Mouse (Mus musculus) stomach, postnatal 0 days (tissue): ENCODE results near the gene Ube2n. TPM values are rescaled to one million over a fixed set of nuclear protein-coding genes. Genes with fewer than 3 reads are reported as not detected.

ENCODE experiments used
- ATAC-seq: fragments of 200-750 bp; cut with Nextera tagmentation; 2 replicates; pipeline ENCODE4 v1.8.0; 2017; ENCODE audit not compliant: low FRiP score, low TSS enrichment
- DNase-seq: peaks from one replicate; pipeline ENCODE4 v3.0.0-alpha.2; 2016; ENCODE audit warnings: low spot score
- H3K27ac ChIP-seq: fragments of 300-500 bp; sonication (generic); replicated peaks from 2 replicates; pipeline ENCODE4 v1.5.1; 2014; ENCODE audit warnings: mild to moderate bottlenecking, control low read depth
- H3K27me3 ChIP-seq: fragments of 300-500 bp; sonication (generic); 2 replicates; pipeline ENCODE4 v1.6.1; 2014; ENCODE audit warnings: low read length; ENCODE audit not compliant: control insufficient read depth, insufficient read depth
- H3K36me3 ChIP-seq: fragments of 300-500 bp; sonication (generic); 2 replicates; pipeline ENCODE4 v1.6.1; 2014; ENCODE audit warnings: low read length, mixed read lengths; ENCODE audit not compliant: control insufficient read depth, insufficient read depth
- H3K4me1 ChIP-seq: fragments of 300-500 bp; sonication (generic); replicated peaks from 2 replicates; pipeline ENCODE4 v1.6.1; 2014; ENCODE audit warnings: antibody characterized with exemption; ENCODE audit not compliant: control insufficient read depth, insufficient read depth
- H3K4me2 ChIP-seq: fragments of 300-500 bp; sonication (generic); replicated peaks from 2 replicates; pipeline ENCODE4 v1.6.1; 2014; ENCODE audit warnings: low read depth, mild to moderate bottlenecking, control low read depth, moderate library complexity
- H3K4me3 ChIP-seq: fragments of 300-500 bp; sonication (generic); 2 replicates; pipeline ENCODE4 v1.5.1; 2014; ENCODE audit warnings: low read depth, low read length, control low read depth
- H3K9ac ChIP-seq: fragments of 300-500 bp; sonication (generic); 2 replicates; pipeline ENCODE4 v1.6.1; 2014; ENCODE audit warnings: mild to moderate bottlenecking, low read length, control low read depth, mixed read lengths
- H3K9me3 ChIP-seq: fragments of 300-500 bp; sonication (generic); 2 replicates; pipeline ENCODE4 v1.6.1; 2016; ENCODE audit warnings: low read length; ENCODE audit not compliant: control insufficient read depth
- CTCF ChIP-seq: IDR thresholded peaks from 2 replicates; pipeline ENCODE4 v1.5.1; 2016; ENCODE audit warnings: antibody characterized with exemption, low read depth, mild to moderate bottlenecking, moderate library complexity
- EP300 ChIP-seq: optimal IDR thresholded peaks from 2 replicates; pipeline ENCODE3; 2016; ENCODE audit warnings: antibody characterized with exemption
- WGBS: fragments of 180-500 bp; shearing (Covaris S2); extraction: QIAGEN DNeasy Blood & Tissue Kit; methylation state at CpG from one replicate; pipeline ENCODE4 v1.1.7; 2014; 5-methylcytosine and 5-hydroxymethylcytosine counted together
- polyA plus RNA-seq: library from polyadenylated mRNA; unstranded; fragments of >200 nt; fragmentation: Nextera tagmentation; extraction: Ambion mirVana; gene quantifications from 2 replicates; pipeline ENCODE4 v1.2.1, GENCODE M21; 2015

The Ube2n gene
- polyA plus RNA-seq, 1 experiment from 2014 or later = 229 TPM

DNA sequence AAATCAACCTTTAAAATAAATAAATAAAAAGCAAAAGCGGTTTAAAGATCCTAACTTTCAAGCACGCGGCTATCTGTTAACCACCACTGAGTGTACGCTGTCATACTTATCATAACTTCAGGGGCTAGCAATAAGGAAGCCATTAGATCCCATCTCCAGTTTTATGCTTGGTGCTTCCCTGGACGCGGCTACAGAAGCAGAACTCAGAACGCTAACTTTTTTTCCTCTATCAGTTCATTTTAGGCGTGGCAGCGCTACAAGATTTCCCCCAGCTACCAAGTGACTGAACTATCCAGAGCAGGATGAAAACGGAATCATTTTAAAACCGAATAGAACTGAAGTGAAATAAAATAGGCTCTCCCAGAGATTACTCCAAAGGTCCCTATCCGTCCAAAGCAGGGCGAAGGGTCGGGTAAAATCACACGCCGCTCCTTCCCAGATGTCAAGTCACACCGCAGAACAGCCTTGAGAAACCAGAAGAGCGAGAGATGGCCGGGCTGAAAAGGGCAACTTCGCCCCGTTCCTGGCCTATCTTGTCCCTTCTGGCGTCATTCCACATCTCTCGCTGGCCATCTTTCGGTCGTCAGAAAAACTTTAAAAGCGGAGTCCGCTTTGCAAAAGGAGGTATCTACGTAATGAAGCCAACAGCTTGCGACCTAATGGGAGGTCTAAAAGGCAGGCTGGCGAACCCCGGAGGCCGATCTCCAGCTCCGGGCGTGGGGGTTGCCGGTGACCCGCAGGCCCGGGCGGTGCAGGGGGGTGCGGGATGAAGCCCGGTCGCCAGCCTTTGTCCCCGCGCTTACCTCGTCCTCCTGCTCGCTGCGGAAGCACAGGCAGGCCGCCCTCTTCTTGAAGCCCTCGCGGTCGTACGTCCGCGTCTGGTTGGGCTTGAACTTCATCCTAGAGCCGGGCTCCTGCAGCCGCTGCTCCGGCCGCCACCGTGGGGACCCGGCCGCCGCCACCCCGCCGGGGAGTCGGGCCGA is 48.2 kb downstream of the Ube2n start:
- ATAC-seq (peak; percentile 44), DNase-seq (peak; percentile 51)
- Histone ChIP-seq H3K4me2 (peak overlapping the region; percentile 51), H3K27me3 (no peaks in the 10 kb centered on the region), H3K27ac (peak overlapping the region; percentile 95), H3K36me3 (no peaks in the 10 kb centered on the region), H3K4me3 (peak overlapping the region; percentile 94), H3K9ac (peak overlapping the region; percentile 89), H3K4me1 (0 out of 2 replicates have a peak, but pooled peaks cover 4% of the 10 kb centered on the region), H3K9me3 (no peaks in the 10 kb centered on the region)
- under 1% methylated on average over 64 of the region's 65 CpGs for WGBS
- no peak for TF ChIP-seq CTCF
- no peak for TF ChIP-seq EP300

- H3K4me2 ChIP-seq = peak within 1 kb of the TSS; percentile 51
- H3K4me1 ChIP-seq = 0 out of 2 replicates have a peak, but pooled peaks cover 4% of the 10 kb centered on the region
- TF ChIP-seq CTCF = no peak
- no peak for TF ChIP-seq EP300
- peak within 1 kb of the TSS; percentile 94 for H3K4me3 ChIP-seq
- H3K36me3 ChIP-seq = no peaks in the 10 kb centered on the region
- peak within 1 kb of the TSS; percentile 89 for H3K9ac ChIP-seq
- DNase-seq (peak; percentile 91), ATAC-seq (peak; percentile 94)
- no peaks in the 10 kb centered on the region for H3K9me3 ChIP-seq
- WGBS = 3% methylated on average over 52 of the region's 97 CpGs
- no peaks in the 10 kb centered on the region for H3K27me3 ChIP-seq
- H3K27ac ChIP-seq = peak within 1 kb of the TSS; percentile 95
Observed at GRCm38 (mm10) chr10:95563851-95564845, 49.2 kb downstream of the Ube2n start, which contains the start of gene Nudt4. Gene Nudt4 (minus strand): TSS chr10:95564146.

DNA sequence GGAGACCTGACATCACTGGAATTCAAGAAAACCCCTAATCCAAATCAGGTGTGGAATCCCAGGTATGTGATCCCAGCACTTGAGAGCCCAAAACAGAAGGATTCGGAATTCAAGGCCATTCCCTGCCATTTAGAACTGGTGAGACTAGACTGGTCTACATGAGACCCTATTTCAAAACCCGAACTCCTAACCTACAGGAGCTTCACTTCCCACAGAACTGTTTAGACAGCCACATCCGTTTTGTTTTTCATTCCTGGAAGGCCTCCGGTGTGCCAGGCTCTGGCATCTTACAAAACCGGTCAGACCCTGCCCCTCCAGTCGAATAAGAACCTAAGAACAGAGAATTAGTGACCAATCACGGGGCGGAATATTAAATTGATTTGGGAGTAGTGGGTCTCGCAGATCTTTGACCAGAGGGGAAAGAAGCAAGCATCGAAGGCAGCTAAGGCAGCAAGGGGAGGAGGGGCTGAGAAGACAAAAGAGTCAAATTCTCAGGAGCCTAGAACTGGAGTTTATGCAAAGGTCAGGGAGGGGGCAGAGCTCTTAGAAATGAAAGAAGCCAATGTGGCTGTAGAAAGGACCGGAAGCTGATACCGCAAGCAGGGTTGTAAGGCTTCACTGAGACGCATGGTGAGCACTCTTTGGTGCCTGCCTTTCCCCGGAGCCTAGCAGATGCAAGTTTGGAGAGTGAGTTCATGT is 50.4 kb downstream of the Ube2n start:
- whole genome bisulfite sequencing = 38% methylated on average over 14 of the region's 14 CpGs
- Histone ChIP-seq H3K4me2 (no peak overlapping the region), H3K4me1 (0 out of 2 replicates have a peak, but pooled peaks cover 4% of the 10 kb centered on the region), H3K27ac (no peak overlapping the region), H3K9me3 (no peaks in the 10 kb centered on the region), H3K4me3 (no peak overlapping the region), H3K36me3 (no peaks in the 10 kb centered on the region), H3K9ac (no peak overlapping the region), H3K27me3 (no peaks in the 10 kb centered on the region)
- no peak for TF ChIP-seq CTCF
- TF ChIP-seq EP300 = no peak
- ATAC-seq (no peak), DNase-seq (no peak)

- Histone ChIP-seq H3K36me3 (no peaks in the 10 kb centered on the region), H3K9ac (no peak overlapping the region), H3K4me3 (no peak overlapping the region), H3K9me3 (no peaks in the 10 kb centered on the region), H3K4me2 (no peak overlapping the region), H3K27me3 (no peaks in the 10 kb centered on the region), H3K27ac (no peak overlapping the region), H3K4me1 (0 out of 2 replicates have a peak, but pooled peaks cover 4% of the 10 kb centered on the region)
- no peak for ATAC-seq
- no peak for TF ChIP-seq CTCF
- no peak for TF ChIP-seq EP300
- WGBS = 91% methylated on average over 3 of the region's 3 CpGs
- no peak for DNase-seq
Observed at GRCm38 (mm10) chr10:95566786-95567185, 51.8 kb downstream of the Ube2n start.

DNA sequence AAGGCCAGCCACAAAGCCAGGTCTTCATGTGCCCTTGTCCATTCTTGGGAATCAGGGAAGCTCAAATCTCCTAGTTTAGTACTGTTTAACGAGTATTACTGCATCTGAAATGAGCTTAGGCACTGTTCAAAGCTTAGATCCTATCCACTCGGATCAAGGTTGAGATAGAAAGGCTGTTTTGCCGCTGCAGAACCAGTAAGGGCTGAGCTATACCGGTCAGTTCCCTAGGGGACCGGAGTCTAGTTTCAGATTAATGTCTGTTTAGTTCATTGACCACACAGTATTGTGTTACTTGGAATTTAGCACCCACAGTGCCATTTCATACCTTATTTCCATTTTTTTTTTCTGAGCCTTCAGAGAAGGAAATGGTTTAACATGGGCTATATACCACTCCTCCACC is 52.6 kb downstream of the Ube2n start:
- Histone ChIP-seq H3K4me3 (no peak overlapping the region), H3K27me3 (no peaks in the 10 kb centered on the region), H3K9me3 (no peaks in the 10 kb centered on the region), H3K9ac (no peak overlapping the region), H3K27ac (no peak overlapping the region), H3K4me2 (no peak overlapping the region), H3K36me3 (no peaks in the 10 kb centered on the region), H3K4me1 (0 out of 2 replicates have a peak, but pooled peaks cover 4% of the 10 kb centered on the region)
- DNase-seq (no peak), ATAC-seq (no peak)
- 62% methylated on average over 5 of the region's 5 CpGs for WGBS
- TF ChIP-seq EP300 (no peak), CTCF (no peak)
